Mouse (Mus musculus) neural tube, embryonic 11.5 days (tissue): ENCODE measurements around the gene Epha10. TPM values are rescaled to one million over a fixed set of nuclear protein-coding genes. Genes with fewer than 3 reads are reported as not detected.

ENCODE experiments used
- ATAC-seq: fragments of 200-750 bp; cut with Nextera tagmentation; 2 replicates; pipeline ENCODE4 v1.8.0; 2017; ENCODE audit warnings: moderate number of reproducible peaks, mild to moderate bottlenecking, moderate TSS enrichment, moderate library complexity; ENCODE audit not compliant: insufficient read depth, low FRiP score, low TSS enrichment
- DNase-seq: peaks from one replicate; pipeline ENCODE4 v3.0.0-alpha.2; 2015; ENCODE audit warnings: low spot score
- H3K27ac ChIP-seq: fragments of 300-500 bp; sonication (generic); 2 replicates; pipeline ENCODE4 v1.5.1; 2014; ENCODE audit warnings: low read depth, mild to moderate bottlenecking, low read length
- H3K27me3 ChIP-seq: fragments of 300-500 bp; sonication (generic); 2 replicates; pipeline ENCODE4 v1.6.1; 2014; ENCODE audit warnings: mild to moderate bottlenecking, low read length, mixed read lengths; ENCODE audit not compliant: control insufficient read depth, insufficient read depth
- H3K36me3 ChIP-seq: fragments of 300-500 bp; sonication (generic); 2 replicates; pipeline ENCODE4 v1.6.1; 2014; ENCODE audit warnings: mild to moderate bottlenecking, low read length, moderate library complexity, mixed read lengths; ENCODE audit not compliant: control insufficient read depth, insufficient read depth
- H3K4me1 ChIP-seq: fragments of 300-500 bp; sonication (generic); 2 replicates; pipeline ENCODE4 v1.6.1; 2014; ENCODE audit warnings: low read length, mixed read lengths; ENCODE audit not compliant: control insufficient read depth, insufficient read depth
- H3K4me2 ChIP-seq: fragments of 300-500 bp; sonication (generic); 2 replicates; pipeline ENCODE4 v1.6.1; 2014; ENCODE audit warnings: low read depth, mild to moderate bottlenecking, moderate library complexity
- H3K4me3 ChIP-seq: fragments of 300-500 bp; sonication (generic); 2 replicates; pipeline ENCODE4 v1.5.1; 2014; ENCODE audit warnings: low read depth, low read length
- H3K9ac ChIP-seq: fragments of 300-500 bp; sonication (generic); 2 replicates; pipeline ENCODE4 v1.6.1; 2014; ENCODE audit warnings: mild to moderate bottlenecking, low read length
- H3K9me3 ChIP-seq: fragments of 300-500 bp; sonication (generic); 2 replicates; pipeline ENCODE4 v1.6.1; 2016; ENCODE audit warnings: low read length; ENCODE audit not compliant: control insufficient read depth
- WGBS: fragments of 180-500 bp; shearing (Covaris S2); extraction: QIAGEN DNeasy Blood & Tissue Kit; methylation state at CpG from one replicate; pipeline ENCODE4 v1.1.7; 2014; 5-methylcytosine and 5-hydroxymethylcytosine counted together
- polyA plus RNA-seq: library from polyadenylated mRNA; unstranded; fragments of >200 nt; fragmentation: Nextera tagmentation; extraction: Ambion mirVana; gene quantifications from 2 replicates; pipeline ENCODE4 v1.2.1, GENCODE M21; 2014

The Epha10 gene
- polyA plus RNA-seq, 1 experiment from 2014 or later: 3.7 TPM

- peak; percentile 40 for ATAC-seq
- peak; percentile 60 for DNase-seq
- peaks cover 2% of the 10 kb centered on the region; the same call in 1 of the 2 replicates for H3K4me1 ChIP-seq
Observed at GRCm38 (mm10) chr4:124882151-124882729, 1.5 kb downstream of the Epha10 start.

GRCm38 (mm10) chr4:124888702-124889101 is 8.0 kb downstream of the Epha10 start:
- WGBS: 71% methylated on average over 7 of the region's 7 CpGs
- no peaks in the 10 kb centered on the region for H3K36me3 ChIP-seq
- H3K9ac ChIP-seq: no peak overlapping the region
- H3K4me2 ChIP-seq: no peak overlapping the region
- DNase-seq (no peak), ATAC-seq (no peak)
- no peak overlapping the region for H3K27ac ChIP-seq
- H3K27me3 ChIP-seq: peaks cover 14% of the 10 kb centered on the region; the same call in 1 of the 2 replicates
- no peaks in the 10 kb centered on the region for H3K4me1 ChIP-seq
- no peak overlapping the region for H3K4me3 ChIP-seq
- H3K9me3 ChIP-seq: no peaks in the 10 kb centered on the region

More at GRCm38 (mm10) chr4:124882151-124882729, 1.5 kb downstream of the Epha10 start:
- Histone ChIP-seq H3K9ac (peak overlapping the region; percentile 40; the same call in 1 of the 2 replicates), H3K27me3 (peaks cover 26% of the 10 kb centered on the region), H3K9me3 (no peaks in the 10 kb centered on the region), H3K36me3 (no peaks in the 10 kb centered on the region), H3K4me2 (peak overlapping the region; percentile 53), H3K27ac (0 out of 2 replicates have a peak overlapping the region, but pooled peaks have one; percentile 31), H3K4me3 (peak overlapping the region; percentile 40)
- WGBS: under 1% methylated on average over 36 of the region's 37 CpGs

GRCm38 (mm10) chr4:124889935-124890334 is 9.2 kb downstream of the Epha10 start:
- H3K4me1 ChIP-seq: 0 out of 2 replicates have a peak, but pooled peaks cover 3% of the 10 kb centered on the region
- H3K4me3 ChIP-seq: no peak overlapping the region
- H3K27me3 ChIP-seq: peaks cover 23% of the 10 kb centered on the region
- H3K9ac ChIP-seq: no peak overlapping the region
- H3K4me2 ChIP-seq: no peak overlapping the region
- no peaks in the 10 kb centered on the region for H3K9me3 ChIP-seq
- WGBS: 84% methylated on average over 2 of the region's 2 CpGs
- ATAC-seq: no peak
- no peak for DNase-seq
- no peaks in the 10 kb centered on the region for H3K36me3 ChIP-seq
- no peak overlapping the region for H3K27ac ChIP-seq

- Histone ChIP-seq H3K4me1 (0 out of 2 replicates have a peak, but pooled peaks cover 5% of the 10 kb centered on the region), H3K4me2 (no peak overlapping the region), H3K9me3 (no peaks in the 10 kb centered on the region), H3K27ac (no peak overlapping the region), H3K4me3 (no peak overlapping the region), H3K27me3 (peaks cover 28% of the 10 kb centered on the region), H3K9ac (no peak overlapping the region), H3K36me3 (no peaks in the 10 kb centered on the region)
- 74% methylated on average over 5 of the region's 5 CpGs for WGBS
- DNase-seq (no peak), ATAC-seq (no peak)
Observed at GRCm38 (mm10) chr4:124890831-124891230, 10.1 kb downstream of the Epha10 start.

- Histone ChIP-seq H3K27me3 (peaks cover 33% of the 10 kb centered on the region), H3K4me1 (peaks cover 12% of the 10 kb centered on the region), H3K36me3 (no peaks in the 10 kb centered on the region), H3K4me2 (no peak overlapping the region), H3K9ac (no peak overlapping the region), H3K4me3 (no peak overlapping the region), H3K9me3 (no peaks in the 10 kb centered on the region), H3K27ac (no peak overlapping the region)
- WGBS: 26% methylated on average over 6 of the region's 6 CpGs
- DNase-seq (no peak), ATAC-seq (no peak)
Observed at GRCm38 (mm10) chr4:124893769-124894168, 13.1 kb downstream of the Epha10 start.

GRCm38 (mm10) chr4:124894508-124895428 is 14.1 kb downstream of the Epha10 start:
- Histone ChIP-seq H3K4me1 (peaks cover 12% of the 10 kb centered on the region), H3K9me3 (no peaks in the 10 kb centered on the region), H3K27ac (no peak overlapping the region), H3K9ac (peak overlapping the region; percentile 49; the same call in 1 of the 2 replicates), H3K4me3 (peak overlapping the region; percentile 44), H3K36me3 (no peaks in the 10 kb centered on the region), H3K27me3 (peaks cover 33% of the 10 kb centered on the region), H3K4me2 (peak overlapping the region; percentile 77)
- DNase-seq (peak; percentile 51), ATAC-seq (peak; percentile 50)
- 2% methylated on average over 82 of the region's 83 CpGs for WGBS

GRCm38 (mm10) chr4:124898428-124898827 is 17.7 kb downstream of the Epha10 start:
- ATAC-seq: no peak
- peaks cover 25% of the 10 kb centered on the region for H3K27me3 ChIP-seq

GRCm38 (mm10) chr4:124899906-124900305 is 19.2 kb downstream of the Epha10 start:
- no peak overlapping the region for H3K27ac ChIP-seq
- peaks cover 15% of the 10 kb centered on the region for H3K27me3 ChIP-seq
- H3K4me2 ChIP-seq: no peak overlapping the region
- DNase-seq (no peak), ATAC-seq (no peak)
- H3K9me3 ChIP-seq: no peaks in the 10 kb centered on the region
- H3K9ac ChIP-seq: no peak overlapping the region
- H3K4me3 ChIP-seq: no peak overlapping the region
- 68% methylated on average over 5 of the region's 5 CpGs for WGBS
- H3K4me1 ChIP-seq: peaks cover 10% of the 10 kb centered on the region
- H3K36me3 ChIP-seq: no peaks in the 10 kb centered on the region

More at GRCm38 (mm10) chr4:124898428-124898827, 17.7 kb downstream of the Epha10 start:
- H3K9ac ChIP-seq: peak overlapping the region; percentile 16; the same call in 1 of the 2 replicates
- H3K4me2 ChIP-seq: no peak overlapping the region
- no peak overlapping the region for H3K27ac ChIP-seq
- no peak for DNase-seq
- no peak overlapping the region for H3K4me3 ChIP-seq
- H3K9me3 ChIP-seq: no peaks in the 10 kb centered on the region
- no peaks in the 10 kb centered on the region for H3K36me3 ChIP-seq
- 25% methylated on average over 10 of the region's 10 CpGs for WGBS
- peaks cover 12% of the 10 kb centered on the region for H3K4me1 ChIP-seq
